Mouse (Mus musculus): ENCODE measurements around the gene Galt.

DNA sequence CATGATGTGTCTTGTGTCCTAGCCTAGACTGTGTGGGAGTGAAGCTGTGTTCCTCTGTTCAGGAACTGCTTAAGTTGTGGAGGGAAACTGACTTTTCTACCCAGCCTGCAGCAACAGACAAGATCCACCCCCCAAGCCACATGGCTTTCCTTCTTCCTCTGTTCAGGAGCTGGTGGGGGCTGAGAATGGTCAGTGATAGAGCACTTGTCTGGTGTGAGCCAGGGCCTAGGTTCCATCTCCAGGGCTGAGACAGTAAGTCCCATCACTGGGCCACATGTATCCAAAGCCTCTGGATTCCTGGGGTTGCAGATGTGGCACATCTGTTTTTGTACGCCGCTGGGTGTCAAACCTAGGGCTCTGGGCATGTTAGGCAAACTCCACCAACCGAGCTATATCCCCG, 5.9 kb downstream of the Galt start:
- no peak for TF ChIP-seq CTCF (IDR thresholded peaks at IDR 0.05; ENCODE audit: borderline replicate concordance, control insufficient read depth, extremely low read depth, insufficient read depth, low read length, poor library complexity)
- no peak for TF ChIP-seq POLR2A (IDR thresholded peaks at IDR 0.05; ENCODE audit: control insufficient read depth, extremely low read depth, insufficient read depth, low read length, poor library complexity)

All from thymus, adult 2 months (tissue).